Mouse (Mus musculus) lung, postnatal 4 days (tissue): Measurements from ENCODE around the gene Cox4i2.

Experiments used
- DNase-seq, 2 experiments: peaks; one replicate each; pipeline ENCODE4 v3.0.0; 2021

Cox4i2 gene

DNA sequence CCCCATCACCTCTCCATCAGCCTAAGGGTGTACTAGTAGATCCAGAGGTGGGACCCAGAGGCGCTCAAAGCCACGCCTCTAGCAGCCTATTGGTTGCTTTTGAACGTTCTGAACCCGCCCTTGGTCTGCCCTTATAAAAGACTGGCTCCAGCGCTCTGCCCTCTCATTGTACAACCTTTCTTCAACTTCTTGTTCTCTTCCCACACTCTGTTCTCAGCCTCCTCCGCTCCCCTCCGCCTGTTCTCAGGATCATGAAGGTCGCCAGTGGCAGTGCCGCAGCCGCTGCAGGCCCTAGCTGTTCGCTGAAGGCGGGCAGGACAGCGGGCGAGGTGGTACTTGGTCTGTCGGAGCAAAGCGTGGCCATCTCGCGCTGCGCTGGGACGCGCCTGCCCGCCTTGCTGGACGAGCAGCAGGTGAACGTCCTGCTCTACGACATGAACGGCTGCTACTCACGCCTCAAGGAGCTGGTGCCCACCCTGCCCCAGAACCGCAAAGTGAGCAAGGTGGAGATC lies 17.8 kb upstream of the Cox4i2 start, which contains the start of gene Id1:
Gene Id1, plus strand, starts transcription at position 162 of the 512 bp plus-strand sequence.
- peak; percentile 94 for DNase-seq

DNA sequence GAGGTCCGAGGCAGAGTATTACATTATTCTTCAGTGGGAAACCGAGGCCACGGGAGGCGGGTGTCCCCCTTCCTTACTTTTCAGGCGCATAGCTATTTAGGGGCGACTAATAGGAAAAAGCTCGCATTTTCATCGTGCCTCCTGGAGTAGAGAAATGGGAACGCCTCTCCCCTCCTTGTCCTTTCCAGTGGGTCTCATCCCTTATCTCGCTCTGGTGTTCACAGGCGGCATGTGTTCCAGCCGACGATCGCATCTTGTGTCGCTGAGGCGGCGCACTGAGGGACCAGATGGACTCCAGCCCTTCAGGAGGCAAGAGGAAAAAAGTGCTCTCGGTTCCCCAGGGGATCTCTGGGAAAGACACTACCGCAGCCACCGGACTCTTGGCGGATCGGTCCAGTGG lies 17.2 kb upstream of the Cox4i2 start:
- peak; percentile 45 to 49 for DNase-seq

DNA sequence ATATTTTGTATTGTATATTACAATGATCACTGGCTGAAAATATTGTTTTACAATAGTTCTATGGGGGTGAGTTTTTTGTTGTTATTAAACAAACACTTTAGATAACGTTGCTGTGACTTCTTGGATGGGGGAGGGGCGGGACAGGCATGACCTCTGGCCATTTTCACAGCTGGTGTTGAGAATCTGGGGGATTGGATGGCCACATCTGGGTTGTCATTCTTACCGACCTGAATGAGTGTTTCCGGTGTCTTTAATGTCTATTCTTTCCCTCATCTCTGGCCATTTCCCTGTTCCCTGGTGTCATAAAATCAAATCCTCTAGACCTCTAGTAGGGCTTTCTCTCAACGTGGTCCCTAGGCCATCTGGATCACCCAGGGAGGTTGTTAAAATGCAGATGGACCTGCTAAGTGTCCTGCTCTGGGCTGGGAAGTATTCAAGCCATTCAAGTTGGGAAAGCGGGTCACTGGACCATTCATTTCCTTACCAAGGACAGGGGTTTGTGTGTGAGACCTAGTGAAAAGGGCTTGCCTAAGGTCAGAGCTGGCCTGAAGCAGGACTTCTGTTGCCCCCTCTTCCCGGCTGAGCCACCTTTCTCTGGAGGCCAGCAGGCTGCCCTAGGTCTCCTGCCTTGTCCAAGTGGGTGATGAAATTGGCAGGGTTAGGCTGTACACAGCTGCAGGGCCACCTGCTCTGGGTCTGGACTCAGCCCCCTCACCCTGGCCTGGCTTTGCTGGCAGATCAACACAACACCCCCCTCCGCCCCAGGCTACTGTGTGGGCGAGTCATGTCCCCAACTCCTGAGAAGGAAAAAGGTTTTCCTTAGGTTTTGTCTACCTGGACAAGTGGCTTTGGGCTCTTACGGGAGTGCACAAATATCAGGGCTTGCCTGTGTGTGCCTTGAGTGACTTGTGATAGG lies 16.4 kb upstream of the Cox4i2 start:
- DNase-seq = peak; percentile 54 to 58

DNA sequence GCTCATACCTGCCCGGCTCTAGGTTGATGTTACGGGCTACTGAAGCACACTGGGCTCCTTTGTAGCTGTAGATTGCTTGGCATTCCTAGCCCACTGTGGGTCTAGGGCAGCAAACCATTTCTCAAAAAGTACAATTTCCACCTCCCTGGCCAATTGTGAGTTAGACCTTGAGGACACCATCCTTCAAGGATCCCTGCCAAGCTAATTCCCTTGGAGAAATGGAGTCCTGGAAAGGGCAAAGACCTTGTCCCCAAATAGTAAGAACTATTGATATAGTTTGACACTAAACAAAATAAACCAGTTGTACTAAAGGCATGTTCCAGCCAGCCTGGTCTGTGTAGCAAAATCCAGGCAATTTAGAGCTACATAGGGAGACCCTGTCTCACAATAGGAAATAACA lies 15.6 kb upstream of the Cox4i2 start:
- DNase-seq = no peak

DNA sequence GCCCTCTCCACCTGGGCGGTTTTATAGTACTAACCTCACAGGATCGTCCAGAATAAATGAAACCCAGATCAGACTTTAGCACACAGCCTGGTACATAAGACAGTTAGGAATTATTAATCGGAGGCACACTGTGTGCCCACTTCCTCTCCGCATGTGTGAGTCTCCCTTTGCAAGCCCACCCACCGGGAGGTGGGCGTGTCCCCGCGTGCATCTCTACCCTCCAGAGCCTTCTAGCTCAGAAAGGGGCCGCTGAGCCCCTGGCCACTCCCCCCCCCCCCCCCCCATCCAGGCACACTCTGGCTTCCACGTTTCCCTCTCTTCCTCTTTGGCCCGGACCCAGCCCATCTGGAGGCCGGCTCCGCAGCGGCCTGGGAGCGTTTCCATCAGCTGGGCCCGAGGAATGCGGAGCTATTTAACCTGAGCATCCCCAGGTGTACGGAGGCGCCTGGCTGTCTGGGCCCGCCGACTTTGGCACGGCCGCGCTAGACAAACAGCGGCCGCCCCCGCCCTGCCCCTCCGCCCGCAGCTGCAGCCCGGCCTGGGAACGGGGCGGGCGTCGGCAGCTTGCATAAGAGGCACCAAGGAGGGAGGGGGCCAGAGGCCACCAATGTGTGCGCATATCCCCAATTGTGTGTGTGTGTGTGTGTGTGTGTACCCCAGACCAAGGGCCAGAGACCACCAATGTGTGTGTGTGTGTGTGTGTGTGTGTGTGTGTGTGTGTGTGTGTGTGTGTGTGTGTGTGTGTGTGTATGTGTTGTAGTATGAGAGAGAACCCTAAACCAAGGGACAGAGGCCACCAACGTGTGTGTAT lies 14.7 kb upstream of the Cox4i2 start:
- DNase-seq = peak; percentile 87 to 94

DNA sequence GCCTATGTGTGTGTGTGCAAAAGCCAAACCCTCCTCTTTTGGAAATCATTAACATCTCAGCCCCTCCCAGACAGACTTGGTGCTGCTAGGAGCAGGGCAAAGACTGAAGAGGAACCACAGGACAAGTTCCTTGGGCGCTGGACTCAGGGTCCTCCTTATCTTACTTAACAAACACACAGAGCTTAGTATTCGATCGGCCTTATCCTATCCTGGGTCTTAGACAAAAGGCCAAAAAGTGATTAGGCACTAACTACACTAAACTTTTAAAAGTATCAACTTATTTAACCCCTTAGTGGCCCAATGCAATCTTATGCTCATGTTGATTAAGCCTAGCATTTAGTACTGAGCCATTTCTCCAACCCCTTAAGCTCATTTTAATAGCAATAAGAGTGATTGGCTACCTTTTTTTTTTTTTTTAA lies 14.1 kb upstream of the Cox4i2 start:
- no peak for DNase-seq

GRCm38 (mm10) chr2:152740490-152740889 lies 13.5 kb upstream of the Cox4i2 start:
- no peak for DNase-seq

GRCm38 (mm10) chr2:152741153-152742041 lies 12.6 kb upstream of the Cox4i2 start:
- peak; percentile 93 to 94 for DNase-seq

DNA sequence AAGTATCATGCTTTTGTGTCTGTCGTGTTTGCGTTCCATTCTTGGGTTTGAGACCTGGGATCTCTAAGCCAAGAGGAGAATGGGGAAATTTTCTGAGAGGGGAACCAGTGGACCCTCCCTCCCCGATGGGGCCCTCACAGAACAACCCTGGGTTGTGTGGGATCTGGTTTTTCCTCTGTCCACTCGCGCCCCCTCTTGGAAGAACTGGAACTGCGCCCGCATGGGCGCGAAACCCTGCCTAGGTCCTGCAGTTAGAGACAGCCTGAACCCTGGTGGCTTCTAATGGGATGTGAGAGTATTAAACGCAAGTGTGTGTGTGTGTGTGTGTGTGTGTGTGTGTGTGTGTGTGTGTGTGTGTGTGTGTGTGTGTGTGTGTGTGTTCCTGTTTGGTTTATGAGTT lies 11.5 kb upstream of the Cox4i2 start:
- DNase-seq = peak; percentile 86 to 93

DNA sequence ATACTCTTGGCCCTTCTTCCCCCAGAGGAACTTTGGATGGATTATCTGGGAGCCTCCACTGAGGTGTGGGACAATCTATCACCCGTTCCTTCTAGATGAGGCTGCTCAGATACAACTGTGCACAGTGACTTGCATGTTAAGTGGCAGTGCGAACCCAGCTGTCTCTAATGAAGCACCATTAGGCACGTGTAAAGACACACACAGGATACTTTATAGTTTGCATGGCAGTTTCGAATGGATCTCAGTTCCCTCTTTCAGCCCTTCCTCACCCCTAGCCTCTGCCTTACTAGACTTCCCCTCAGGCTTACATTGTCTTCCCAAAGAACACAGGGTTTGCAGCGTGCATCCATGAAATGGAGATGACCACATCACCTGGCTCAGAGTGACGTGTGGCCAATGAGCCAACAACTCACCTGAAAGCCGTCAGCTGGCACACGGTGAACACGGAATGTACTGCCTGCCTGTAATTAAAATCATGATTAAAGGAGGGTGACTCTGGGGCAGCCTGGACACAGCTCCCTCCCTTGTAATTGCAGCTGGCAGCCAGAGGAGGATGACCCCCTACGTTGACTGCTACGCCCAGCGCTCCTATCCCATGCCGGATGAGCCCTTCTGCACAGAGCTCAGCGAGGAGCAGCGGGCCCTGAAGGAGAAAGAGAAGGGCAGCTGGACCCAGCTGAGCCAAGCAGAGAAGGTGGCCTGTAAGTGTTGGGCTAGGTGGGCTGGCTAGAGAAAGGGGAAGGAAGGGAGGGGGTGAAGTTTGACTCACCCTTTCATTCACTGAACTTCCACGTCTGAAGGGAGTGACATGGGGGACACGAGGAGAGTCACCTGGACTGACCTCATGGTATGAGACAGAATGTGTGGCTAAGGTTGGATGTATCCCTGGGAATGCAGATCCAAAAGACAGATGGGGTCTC lies 2.8 kb downstream of the Cox4i2 start:
- no peak for DNase-seq

DNA sequence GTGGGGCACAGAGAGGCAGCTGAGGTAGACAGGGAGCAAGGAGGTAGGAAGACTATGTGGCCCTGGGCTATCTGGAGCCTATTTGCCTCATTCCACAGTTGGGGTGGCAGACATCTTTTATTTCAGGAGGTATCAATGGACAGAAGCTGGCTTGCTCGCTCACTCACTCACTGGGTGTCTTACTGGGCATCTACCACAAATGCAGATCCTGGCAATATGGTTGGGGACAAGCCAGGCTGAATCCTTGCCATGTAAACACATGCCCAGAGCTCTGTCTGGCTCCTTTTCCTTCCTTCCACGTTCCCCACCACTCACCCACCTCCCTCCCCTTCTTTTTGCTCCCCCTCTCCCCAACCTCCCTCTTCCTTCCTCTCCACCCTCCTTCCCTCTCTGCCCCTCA lies 3.5 kb downstream of the Cox4i2 start:
- DNase-seq = no peak

DNA sequence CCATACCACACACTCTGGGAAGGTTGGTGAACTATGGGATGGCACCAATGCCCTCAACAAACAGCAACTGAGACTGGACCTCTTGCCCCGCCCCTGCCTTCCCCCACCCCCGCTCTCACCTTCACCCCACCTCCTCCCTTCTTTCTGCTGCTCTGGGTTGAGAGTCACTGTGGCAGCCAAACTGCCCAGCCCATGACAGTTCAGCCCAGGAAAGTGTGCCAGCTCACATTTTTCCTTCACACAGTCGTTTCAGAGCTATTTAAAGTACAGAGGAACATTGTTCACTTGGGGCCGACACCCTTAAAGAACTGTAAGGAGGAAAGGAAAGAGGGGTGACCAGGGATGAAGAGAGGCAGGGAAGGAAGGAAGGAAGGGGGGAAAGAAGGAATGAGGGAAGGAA lies 4.4 kb downstream of the Cox4i2 start:
- no peak for DNase-seq

DNA sequence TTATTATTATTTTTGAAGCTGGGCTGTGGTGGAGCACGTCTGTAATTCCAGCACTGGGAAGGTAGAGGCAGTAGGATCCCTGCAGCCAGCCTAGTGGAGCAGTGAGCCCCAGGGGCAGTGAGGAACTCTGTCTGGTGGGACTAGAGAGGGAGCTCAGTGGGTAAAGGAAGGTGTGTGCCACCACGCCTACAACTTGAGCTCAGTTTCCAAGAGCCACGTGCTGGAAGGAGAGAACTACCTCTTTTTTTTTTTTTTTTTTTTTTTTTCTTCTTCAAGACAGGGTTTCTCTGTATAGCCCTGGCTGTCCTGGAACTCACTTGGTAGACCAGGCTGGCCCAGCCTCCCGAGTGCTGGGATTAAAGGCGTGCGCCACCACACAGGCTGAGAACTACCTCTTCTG lies 9.3 kb downstream of the Cox4i2 start:
- DNase-seq = no peak

DNA sequence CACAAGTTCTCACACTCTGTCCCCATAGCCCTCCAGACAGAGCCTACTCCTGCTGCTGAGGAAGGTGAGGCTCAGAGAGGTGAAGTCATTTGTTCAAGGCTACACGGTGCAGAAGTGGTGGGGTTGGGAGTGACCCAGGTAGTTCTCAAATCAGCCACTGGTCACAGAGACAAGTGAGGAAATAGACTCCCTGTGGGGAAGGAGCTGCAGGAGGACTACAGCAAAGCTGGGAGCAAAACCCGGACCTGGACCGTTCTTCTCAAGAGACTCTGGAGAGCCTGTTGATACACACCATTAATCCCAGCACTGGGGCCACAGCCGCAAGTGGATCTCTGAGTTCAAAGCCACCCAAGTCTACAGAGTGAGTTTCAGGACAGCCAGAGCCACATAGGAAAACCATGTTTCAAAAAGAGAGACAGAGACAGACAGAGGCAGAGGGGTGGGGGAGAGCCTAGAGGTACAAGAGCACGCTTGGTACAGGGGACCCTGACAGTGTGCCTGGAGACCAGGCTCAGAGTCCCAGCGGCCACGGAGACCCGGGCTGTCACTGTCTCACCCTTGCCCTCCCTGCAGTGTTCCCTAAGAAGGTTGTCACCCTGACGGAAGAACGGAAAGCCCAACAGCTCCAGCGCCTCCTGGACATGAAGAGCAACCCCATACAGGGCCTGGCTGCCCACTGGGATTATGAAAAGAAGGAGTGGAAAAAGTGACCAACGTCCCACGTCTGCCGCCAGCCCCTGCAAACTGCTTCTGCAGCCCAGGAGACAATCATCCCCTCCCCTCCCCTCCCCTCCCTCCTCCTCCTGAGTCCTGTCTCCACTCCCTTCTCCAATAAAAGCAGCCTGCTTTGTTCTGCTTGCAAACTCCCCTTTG lies 10.4 kb downstream of the Cox4i2 start:
- peak; percentile 48 to 61 for DNase-seq

DNA sequence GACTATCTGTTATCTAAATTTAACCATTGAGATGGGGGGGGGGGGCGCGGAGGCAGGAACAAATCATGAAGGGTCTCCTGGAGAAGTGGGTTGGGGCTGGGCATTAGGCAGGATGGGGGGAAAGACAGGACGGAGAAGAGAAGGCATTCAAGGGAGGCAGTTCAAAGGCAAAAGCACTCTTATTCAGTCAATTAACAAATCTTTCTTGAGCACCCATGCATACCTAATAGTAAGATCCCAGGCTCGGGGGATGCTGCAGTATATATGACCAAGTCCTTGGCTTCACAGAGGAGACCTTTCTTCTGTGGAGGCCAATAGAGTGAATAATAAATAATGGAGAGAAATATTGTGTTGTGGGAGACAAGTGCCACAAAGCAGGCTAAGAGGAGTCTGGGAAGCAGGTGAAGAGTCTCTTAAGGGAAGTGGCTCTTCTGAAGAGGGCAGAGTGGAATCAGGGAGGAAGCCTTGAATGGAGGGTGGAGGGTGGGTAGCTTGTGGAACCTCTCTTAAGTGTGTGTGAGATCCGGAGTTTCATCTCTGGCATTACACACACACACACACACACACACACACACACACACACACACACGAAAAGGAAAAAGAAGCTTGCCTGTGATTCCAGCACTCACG lies 11.2 kb downstream of the Cox4i2 start:
- peak; percentile 42 to 56 for DNase-seq

- DNase-seq = peak; percentile 93 to 97
Measured at GRCm38 (mm10) chr2:152766387-152767123, 12.6 kb downstream of the Cox4i2 start.

GRCm38 (mm10) chr2:152767618-152768271 lies 13.8 kb downstream of the Cox4i2 start:
- peak in 1 of 2 experiments; percentile 77 for DNase-seq

GRCm38 (mm10) chr2:152769677-152770076 lies 15.7 kb downstream of the Cox4i2 start:
- DNase-seq = no peak
